Mouse (Mus musculus): ENCODE measurements at regions not wholly inside any gene's neighbourhood (a gene's known extent, or its start where the extent isn't known, plus 50 kb on each side); places are given as distances from the start of the nearest gene placed in this dataset.

GRCm38 (mm10) chr13:101159878-101160277 is 326.7 kb upstream of the Slc30a5 start:
- no peak for ATAC-seq (ENCODE audit: extremely low read depth, insufficient number of reproducible peaks, low FRiP score, low TSS enrichment)
- 74% methylated on average over 3 of the region's 3 CpGs for WGBS

GRCm38 (mm10) chr13:101153760-101154159 is 320.5 kb upstream of the Slc30a5 start:
- no peak for ATAC-seq (ENCODE audit: extremely low read depth, insufficient number of reproducible peaks, low FRiP score, low TSS enrichment)
- no peak overlapping the region for H3K4me2 ChIP-seq
- H3K36me3 ChIP-seq = no peaks in the 10 kb centered on the region
- H3K4me3 ChIP-seq = no peak overlapping the region
- no peaks in the 10 kb centered on the region; the same call in 1 of the 2 replicates for H3K9me3 ChIP-seq
- H3K27me3 ChIP-seq (replicated peaks) = no peaks in the 10 kb centered on the region
- no peaks in the 10 kb centered on the region for H3K4me1 ChIP-seq
- H3K9ac ChIP-seq = no peak overlapping the region
- H3K27ac ChIP-seq (replicated peaks) = no peak overlapping the region

More at GRCm38 (mm10) chr13:101159878-101160277, 326.7 kb upstream of the Slc30a5 start:
- Histone ChIP-seq H3K36me3 (no peaks in the 10 kb centered on the region), H3K27me3 (replicated peaks) (no peaks in the 10 kb centered on the region), H3K4me3 (no peak overlapping the region), H3K9ac (no peak overlapping the region), H3K4me2 (no peak overlapping the region), H3K27ac (replicated peaks) (no peak overlapping the region), H3K9me3 (no peaks in the 10 kb centered on the region), H3K4me1 (no peaks in the 10 kb centered on the region)

GRCm38 (mm10) chr13:101142761-101143160 is 309.5 kb upstream of the Slc30a5 start:
- Histone ChIP-seq H3K4me2 (no peak overlapping the region), H3K9ac (no peak overlapping the region), H3K4me1 (no peaks in the 10 kb centered on the region), H3K4me3 (no peak overlapping the region), H3K36me3 (no peaks in the 10 kb centered on the region), H3K27me3 (replicated peaks) (no peaks in the 10 kb centered on the region), H3K9me3 (no peaks in the 10 kb centered on the region), H3K27ac (replicated peaks) (no peak overlapping the region)
- ATAC-seq (ENCODE audit: extremely low read depth, insufficient number of reproducible peaks, low FRiP score, low TSS enrichment) = no peak
- 52% methylated on average over 3 of the region's 3 CpGs for WGBS

- WGBS = 69% methylated on average over 6 of the region's 6 CpGs
- no peak for ATAC-seq (ENCODE audit: extremely low read depth, insufficient number of reproducible peaks, low FRiP score, low TSS enrichment)
- Histone ChIP-seq H3K4me3 (no peak overlapping the region), H3K4me1 (no peaks in the 10 kb centered on the region), H3K9ac (no peak overlapping the region), H3K27ac (replicated peaks) (no peak overlapping the region), H3K4me2 (no peak overlapping the region), H3K9me3 (no peaks in the 10 kb centered on the region), H3K27me3 (replicated peaks) (no peaks in the 10 kb centered on the region), H3K36me3 (no peaks in the 10 kb centered on the region)
Measured at GRCm38 (mm10) chr13:101142104-101142735, 309.0 kb upstream of the Slc30a5 start.

- Histone ChIP-seq H3K9me3 (no peaks in the 10 kb centered on the region), H3K4me3 (no peak overlapping the region), H3K4me2 (no peak overlapping the region), H3K27ac (replicated peaks) (no peak overlapping the region), H3K4me1 (no peaks in the 10 kb centered on the region), H3K9ac (no peak overlapping the region), H3K27me3 (replicated peaks) (no peaks in the 10 kb centered on the region), H3K36me3 (no peaks in the 10 kb centered on the region)
- 76% methylated on average over 3 of the region's 3 CpGs for WGBS
- ATAC-seq (ENCODE audit: extremely low read depth, insufficient number of reproducible peaks, low FRiP score, low TSS enrichment) = no peak
Measured at GRCm38 (mm10) chr13:101129466-101129865, 296.2 kb upstream of the Slc30a5 start.

GRCm38 (mm10) chr13:101127808-101128207 is 294.6 kb upstream of the Slc30a5 start:
- H3K36me3 ChIP-seq = no peaks in the 10 kb centered on the region
- H3K27ac ChIP-seq (replicated peaks) = no peak overlapping the region
- no peak overlapping the region for H3K9ac ChIP-seq
- no peak overlapping the region for H3K4me3 ChIP-seq
- no peak overlapping the region for H3K4me2 ChIP-seq
- no peak for ATAC-seq (ENCODE audit: extremely low read depth, insufficient number of reproducible peaks, low FRiP score, low TSS enrichment)
- 53% methylated on average over 2 of the region's 2 CpGs for WGBS
- no peaks in the 10 kb centered on the region for H3K9me3 ChIP-seq
- no peaks in the 10 kb centered on the region for H3K4me1 ChIP-seq
- no peaks in the 10 kb centered on the region for H3K27me3 ChIP-seq (replicated peaks)

- H3K36me3 ChIP-seq = no peaks in the 10 kb centered on the region
- no peaks in the 10 kb centered on the region for H3K9me3 ChIP-seq
- H3K4me1 ChIP-seq = no peaks in the 10 kb centered on the region
- H3K4me2 ChIP-seq = no peak overlapping the region
- H3K27ac ChIP-seq (replicated peaks) = no peak overlapping the region
- no peak overlapping the region for H3K4me3 ChIP-seq
- WGBS = 76% methylated on average over 3 of the region's 3 CpGs
- ATAC-seq (ENCODE audit: extremely low read depth, insufficient number of reproducible peaks, low FRiP score, low TSS enrichment) = no peak
- no peaks in the 10 kb centered on the region for H3K27me3 ChIP-seq (replicated peaks)
- H3K9ac ChIP-seq = no peak overlapping the region
Measured at GRCm38 (mm10) chr13:101127262-101127661, 294.0 kb upstream of the Slc30a5 start.

- H3K4me1 ChIP-seq = no peaks in the 10 kb centered on the region
- H3K9me3 ChIP-seq = no peaks in the 10 kb centered on the region
- no peak overlapping the region for H3K4me3 ChIP-seq
- H3K27ac ChIP-seq (replicated peaks) = no peak overlapping the region
- no peaks in the 10 kb centered on the region for H3K27me3 ChIP-seq (replicated peaks)
- WGBS = 73% methylated on average over 2 of the region's 2 CpGs
- H3K9ac ChIP-seq = no peak overlapping the region
- H3K4me2 ChIP-seq = no peak overlapping the region
- no peak for ATAC-seq (ENCODE audit: extremely low read depth, insufficient number of reproducible peaks, low FRiP score, low TSS enrichment)
- H3K36me3 ChIP-seq = no peaks in the 10 kb centered on the region
Measured at GRCm38 (mm10) chr13:101117311-101117710, 284.1 kb upstream of the Slc30a5 start.

- H3K9me3 ChIP-seq = no peaks in the 10 kb centered on the region
- no peak overlapping the region for H3K9ac ChIP-seq
- H3K36me3 ChIP-seq = no peaks in the 10 kb centered on the region
- H3K4me1 ChIP-seq = no peaks in the 10 kb centered on the region
- no peak overlapping the region for H3K4me2 ChIP-seq
- no peak for ATAC-seq (ENCODE audit: extremely low read depth, insufficient number of reproducible peaks, low FRiP score, low TSS enrichment)
- H3K4me3 ChIP-seq = no peak overlapping the region
- WGBS = 67% methylated on average over 5 of the region's 5 CpGs
- no peak overlapping the region for H3K27ac ChIP-seq (replicated peaks)
- H3K27me3 ChIP-seq (replicated peaks) = no peaks in the 10 kb centered on the region
Measured at GRCm38 (mm10) chr13:101115296-101115695, 282.1 kb upstream of the Slc30a5 start.

GRCm38 (mm10) chr13:101112176-101112575 is 278.9 kb upstream of the Slc30a5 start:
- 76% methylated on average over 4 of the region's 4 CpGs for WGBS
- H3K9ac ChIP-seq = no peak overlapping the region
- H3K27me3 ChIP-seq (replicated peaks) = no peaks in the 10 kb centered on the region
- H3K27ac ChIP-seq (replicated peaks) = no peak overlapping the region
- H3K4me3 ChIP-seq = no peak overlapping the region
- H3K4me2 ChIP-seq = no peak overlapping the region
- H3K9me3 ChIP-seq = no peaks in the 10 kb centered on the region
- no peaks in the 10 kb centered on the region for H3K4me1 ChIP-seq
- H3K36me3 ChIP-seq = no peaks in the 10 kb centered on the region
- no peak for ATAC-seq (ENCODE audit: extremely low read depth, insufficient number of reproducible peaks, low FRiP score, low TSS enrichment)

GRCm38 (mm10) chr13:101111773-101112172 is 278.5 kb upstream of the Slc30a5 start:
- H3K4me1 ChIP-seq = no peaks in the 10 kb centered on the region
- no peak overlapping the region for H3K9ac ChIP-seq
- H3K4me3 ChIP-seq = no peak overlapping the region
- no peak overlapping the region for H3K27ac ChIP-seq (replicated peaks)
- no peaks in the 10 kb centered on the region for H3K36me3 ChIP-seq
- no peak for ATAC-seq (ENCODE audit: extremely low read depth, insufficient number of reproducible peaks, low FRiP score, low TSS enrichment)
- no peak overlapping the region for H3K4me2 ChIP-seq
- WGBS = 67% methylated on average over 2 of the region's 2 CpGs
- no peaks in the 10 kb centered on the region for H3K27me3 ChIP-seq (replicated peaks)
- H3K9me3 ChIP-seq = no peaks in the 10 kb centered on the region

- H3K27ac ChIP-seq (replicated peaks) = no peak overlapping the region
- no peak for ATAC-seq (ENCODE audit: extremely low read depth, insufficient number of reproducible peaks, low FRiP score, low TSS enrichment)
- H3K4me2 ChIP-seq = no peak overlapping the region
- 65% methylated on average over 3 of the region's 3 CpGs for WGBS
- no peak overlapping the region for H3K9ac ChIP-seq
- H3K9me3 ChIP-seq = no peaks in the 10 kb centered on the region
- H3K4me1 ChIP-seq = no peaks in the 10 kb centered on the region
- no peaks in the 10 kb centered on the region for H3K36me3 ChIP-seq
- no peak overlapping the region for H3K4me3 ChIP-seq
- no peaks in the 10 kb centered on the region for H3K27me3 ChIP-seq (replicated peaks)
Measured at GRCm38 (mm10) chr13:101100621-101101020, 267.4 kb upstream of the Slc30a5 start.
